Comparison of ENCODE assay signal across 9 mouse cellular contexts in the genomic region with DNA sequence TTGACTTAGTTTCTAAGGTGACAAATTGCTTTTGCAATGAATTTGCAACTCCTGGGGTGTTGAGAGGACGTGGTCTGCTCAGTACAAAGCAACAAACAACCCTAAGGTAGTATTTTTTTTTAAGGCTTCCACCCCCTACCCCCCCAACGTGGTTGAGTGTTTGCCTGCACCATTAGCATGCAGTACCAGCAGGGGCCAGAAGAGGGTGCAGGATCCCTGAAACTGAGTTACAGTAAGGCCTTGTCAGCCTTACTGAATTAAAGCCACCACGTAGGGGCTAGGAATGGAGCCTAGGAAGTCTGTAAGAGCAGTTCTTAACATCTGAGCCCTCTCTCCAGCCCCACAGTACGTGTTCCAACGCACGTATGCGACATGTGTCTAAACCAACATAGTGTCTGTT. TPM values are rescaled to one million over a fixed set of nuclear protein-coding genes. Genes with fewer than 3 reads are reported as not detected.
DNase-seq lines count a peak whose midpoint lies in the region; ATAC-seq and TF ChIP-seq lines count a peak whose summit lies in the region.
"Had no signal": no experiment of that assay in that cellular context is flagged by ENCODE, and none has a peak within 500 bp of the region (broad histone marks: within the 10 kb centered on the region; RNA-seq: fewer than 3 reads in every experiment).

No protein-coding gene starts in this region.

- H3K4me2 ChIP-seq in hindbrain, postnatal 0 days (ENCODE audit: low read depth, low read length), result no peak overlapping the region

- H3K4me1 ChIP-seq in hindbrain, postnatal 0 days (ENCODE audit: insufficient read depth, low read length), result no peaks in the 10 kb centered on the region

- TF ChIP-seq CTCF in hindbrain, postnatal 0 days (IDR thresholded peaks at IDR 0.05; ENCODE audit: low read depth), result peak; percentile 92

- no peaks in the 10 kb centered on the region for H3K9me3 ChIP-seq in hindbrain, postnatal 0 days (ENCODE audit: low read length)

- H3K4me3 ChIP-seq in hindbrain, postnatal 0 days (ENCODE audit: low read length), result no peak overlapping the region
- H3K4me3 ChIP-seq: erythroblast, embryonic 14.5 days had no signal

- H3K9ac ChIP-seq in hindbrain, postnatal 0 days (replicated peaks; ENCODE audit: low read length), result no peak overlapping the region

- H3K27ac ChIP-seq in hindbrain, postnatal 0 days, result no peak overlapping the region

- intact Hi-C loops in gastrocnemius, postnatal 36 days (cut with DNase I), result no loop called here

- no peaks in the 10 kb centered on the region for H3K27me3 ChIP-seq in hindbrain, postnatal 0 days (ENCODE audit: insufficient read depth, low read length)

- DNase-seq in gastrocnemius, postnatal 10 days, result peak; percentile 55
- no peak for DNase-seq in gastrocnemius, postnatal 36 days
- DNase-seq in right cerebral cortex, adult 2 months (ENCODE audit: low spot score in 2 of 2), result peak; percentile 26 to 30
- no peak for DNase-seq in right cerebral cortex, adult 18-20 months
- DNase-seq in adrenal gland, postnatal 14 days, result peak; percentile 68
- peak; percentile 76 for DNase-seq in hindbrain, postnatal 0 days (ENCODE audit: low spot score)
- no peak for DNase-seq in MN1 (ENCODE audit: low spot score)

- WGBS in hindbrain, postnatal 0 days, result 23% methylated on average over 7 of the region's 7 CpGs

- no peaks in the 10 kb centered on the region for H3K36me3 ChIP-seq in hindbrain, postnatal 0 days (ENCODE audit: insufficient read depth, low read length)

- 0 out of 2 replicates have a peak, but pooled peaks have one; percentile 32 for ATAC-seq in hindbrain, postnatal 0 days
- ATAC-seq in megakaryocyte-erythroid progenitor cell, adult 5-6 weeks (replicated peaks; ENCODE audit: low FRiP score, low TSS enrichment, poor library complexity, severe bottlenecking), result peak; percentile 87

RNA-seq across cellular contexts. Expression of gene Ern2, which starts 3.5 kb away (rescaled TPM):
- total RNA-seq in gastrocnemius, postnatal 10 days (2021), result not detected
- total RNA-seq in gastrocnemius, postnatal 36 days (2021), result not detected
- total RNA-seq in adrenal gland, postnatal 14 days (2021), result not detected in 2 replicates
- total RNA-seq in hindbrain, postnatal 0 days (2014; rRNA removed), result 1.6 and 2.0 TPM in 2 replicates
- 1.4 TPM in 2 replicates for polyA plus RNA-seq in hindbrain, postnatal 0 days (2015; fragmentation: Nextera tagmentation; extraction: Ambion mirVana)
- total RNA-seq in megakaryocyte-erythroid progenitor cell, adult 5-6 weeks (2014; fragmentation: Nextera tagmentation), result not detected in 2 replicates
- not detected in 2 replicates for total RNA-seq in megakaryocyte-erythroid progenitor cell, adult 5-6 weeks (2017)
- polyA plus RNA-seq: erythroblast, embryonic 14.5 days had no signal

RNA-seq across cellular contexts. Expression of gene Chp2, which starts 29.8 kb away (rescaled TPM):
- total RNA-seq in gastrocnemius, postnatal 10 days (2021), result 1 to 10 TPM; 5.1 to 6.2 TPM
- 1 to 10 TPM; 4.5 to 5.3 TPM for total RNA-seq in gastrocnemius, postnatal 36 days (2021)
- 2.4 and 5.1 TPM in 2 replicates for total RNA-seq in adrenal gland, postnatal 14 days (2021)
- total RNA-seq in hindbrain, postnatal 0 days (2014; rRNA removed), result 0.78 and 1.0 TPM in 2 replicates
- polyA plus RNA-seq in hindbrain, postnatal 0 days (2015; fragmentation: Nextera tagmentation; extraction: Ambion mirVana), result 1.3 and 1.4 TPM in 2 replicates
- total RNA-seq in megakaryocyte-erythroid progenitor cell, adult 5-6 weeks (2014; fragmentation: Nextera tagmentation), result not detected in 2 replicates
- not detected in 2 replicates for total RNA-seq in megakaryocyte-erythroid progenitor cell, adult 5-6 weeks (2017)
- polyA plus RNA-seq: erythroblast, embryonic 14.5 days had no signal

RNA-seq across cellular contexts. Expression of gene Plk1, which starts 30.2 kb away (rescaled TPM):
- total RNA-seq in gastrocnemius, postnatal 10 days (2021), result 1 to 10 TPM; 6.1 to 8.0 TPM
- total RNA-seq in gastrocnemius, postnatal 36 days (2021), result under 1 TPM; 0.44 to 0.54 TPM
- total RNA-seq in adrenal gland, postnatal 14 days (2021), result 13.3 and 15.2 TPM in 2 replicates
- 12.0 and 15.6 TPM in 2 replicates for total RNA-seq in hindbrain, postnatal 0 days (2014; rRNA removed)
- 15.1 and 18.5 TPM in 2 replicates for polyA plus RNA-seq in hindbrain, postnatal 0 days (2015; fragmentation: Nextera tagmentation; extraction: Ambion mirVana)
- total RNA-seq in megakaryocyte-erythroid progenitor cell, adult 5-6 weeks (2014; fragmentation: Nextera tagmentation), result 49.4 and 49.9 TPM in 2 replicates
- 43.6 and 55.5 TPM in 2 replicates for total RNA-seq in megakaryocyte-erythroid progenitor cell, adult 5-6 weeks (2017)

RNA-seq across cellular contexts. Expression of gene Dctn5, which starts 56.6 kb away (rescaled TPM):
- total RNA-seq in gastrocnemius, postnatal 10 days (2021), result 10 to 100 TPM; 32.5 to 32.6 TPM
- 10 to 100 TPM; 15.1 to 16.6 TPM for total RNA-seq in gastrocnemius, postnatal 36 days (2021)
- 54.0 and 62.1 TPM in 2 replicates for total RNA-seq in adrenal gland, postnatal 14 days (2021)
- total RNA-seq in hindbrain, postnatal 0 days (2014; rRNA removed), result 96.1 and 117 TPM in 2 replicates
- 143 and 154 TPM in 2 replicates for polyA plus RNA-seq in hindbrain, postnatal 0 days (2015; fragmentation: Nextera tagmentation; extraction: Ambion mirVana)
- 58.6 and 63.0 TPM in 2 replicates for total RNA-seq in megakaryocyte-erythroid progenitor cell, adult 5-6 weeks (2014; fragmentation: Nextera tagmentation)
- 60.1 and 69.3 TPM in 2 replicates for total RNA-seq in megakaryocyte-erythroid progenitor cell, adult 5-6 weeks (2017)

RNA-seq across cellular contexts. Expression of gene Palb2, which starts 56.7 kb away (rescaled TPM):
- total RNA-seq in gastrocnemius, postnatal 10 days (2021), result 1 to 10 TPM; 1.4 to 1.6 TPM
- under 1 TPM; 0.23 to 0.39 TPM for total RNA-seq in gastrocnemius, postnatal 36 days (2021)
- total RNA-seq in adrenal gland, postnatal 14 days (2021), result 2.7 and 2.9 TPM in 2 replicates
- total RNA-seq in hindbrain, postnatal 0 days (2014; rRNA removed), result 2.6 and 5.4 TPM in 2 replicates
- 2.0 and 2.8 TPM in 2 replicates for polyA plus RNA-seq in hindbrain, postnatal 0 days (2015; fragmentation: Nextera tagmentation; extraction: Ambion mirVana)
- 37.8 and 43.2 TPM in 2 replicates for total RNA-seq in megakaryocyte-erythroid progenitor cell, adult 5-6 weeks (2014; fragmentation: Nextera tagmentation)
- 17.7 and 21.8 TPM in 2 replicates for total RNA-seq in megakaryocyte-erythroid progenitor cell, adult 5-6 weeks (2017)

Comparison
In these comparisons a context has a peak if more than half of its experiments do, and no peak if none do; other contexts are left out.
1. DNase-seq: peak in gastrocnemius, postnatal 10 days (single experiment), right cerebral cortex, adult 2 months (2 of 2), adrenal gland, postnatal 14 days (single experiment) and hindbrain, postnatal 0 days (single experiment); none in gastrocnemius, postnatal 36 days (0 of 2), right cerebral cortex, adult 18-20 months (single experiment) and MN1 (single experiment).